Mouse (Mus musculus): ENCODE measurements around the gene Olfr702. TPM values are rescaled to one million over a fixed set of nuclear protein-coding genes. Genes with fewer than 3 reads are reported as not detected.

Olfr702 gene
- polyA plus RNA-seq (2014; fragmentation: Nextera tagmentation; extraction: Ambion mirVana): not detected in 2 replicates

GRCm38 (mm10) chr7:106833793-106834192 lies at the start of gene Olfr702:
Olfr702 (minus strand) TSS chr7:106833893.
- H3K9me3 ChIP-seq (ENCODE audit: control insufficient read depth, low read length): no peaks in the 10 kb centered on the region
- no peak within 1 kb of the TSS for H3K27ac ChIP-seq (ENCODE audit: low read depth, low read length)
- no peaks in the 10 kb centered on the region for H3K36me3 ChIP-seq (ENCODE audit: control insufficient read depth, insufficient read depth, low read length)
- no peaks in the 10 kb centered on the region for H3K4me1 ChIP-seq (ENCODE audit: control insufficient read depth, insufficient read depth, low read length)
- H3K27me3 ChIP-seq (ENCODE audit: control insufficient read depth, insufficient read depth, low read length): no peaks in the 10 kb centered on the region
- no peak within 1 kb of the TSS for H3K9ac ChIP-seq (ENCODE audit: low read depth, low read length)
- H3K4me3 ChIP-seq (ENCODE audit: low read length): no peak within 1 kb of the TSS
- ATAC-seq (ENCODE audit: low FRiP score, low TSS enrichment): no peak
- no peak within 1 kb of the TSS for H3K4me2 ChIP-seq (replicated peaks; ENCODE audit: low read depth, low read length)

GRCm38 (mm10) chr7:106876791-106877190 lies 43.1 kb upstream of the Olfr702 start, which contains the start of gene Olfr705:
Olfr705 (minus strand) TSS chr7:106876891.
- Histone ChIP-seq H3K4me3 (ENCODE audit: low read length) (no peak within 1 kb of the TSS), H3K27ac (ENCODE audit: low read depth, low read length) (no peak within 1 kb of the TSS), H3K9me3 (ENCODE audit: control insufficient read depth, low read length) (no peaks in the 10 kb centered on the region), H3K4me1 (ENCODE audit: control insufficient read depth, insufficient read depth, low read length) (no peaks in the 10 kb centered on the region), H3K9ac (ENCODE audit: low read depth, low read length) (no peak within 1 kb of the TSS), H3K36me3 (ENCODE audit: control insufficient read depth, insufficient read depth, low read length) (no peaks in the 10 kb centered on the region), H3K4me2 (replicated peaks; ENCODE audit: low read depth, low read length) (no peak within 1 kb of the TSS), H3K27me3 (ENCODE audit: control insufficient read depth, insufficient read depth, low read length) (no peaks in the 10 kb centered on the region)
- ATAC-seq (ENCODE audit: low FRiP score, low TSS enrichment): no peak
- WGBS: 79% methylated on average over 3 of the region's 3 CpGs

- Histone ChIP-seq H3K36me3 (ENCODE audit: control insufficient read depth, insufficient read depth, low read length) (no peaks in the 10 kb centered on the region), H3K27ac (ENCODE audit: low read depth, low read length) (no peak within 1 kb of the TSS), H3K4me1 (ENCODE audit: control insufficient read depth, insufficient read depth, low read length) (no peaks in the 10 kb centered on the region), H3K9me3 (ENCODE audit: control insufficient read depth, low read length) (no peaks in the 10 kb centered on the region), H3K4me3 (ENCODE audit: low read length) (no peak within 1 kb of the TSS), H3K4me2 (replicated peaks; ENCODE audit: low read depth, low read length) (no peak within 1 kb of the TSS), H3K27me3 (ENCODE audit: control insufficient read depth, insufficient read depth, low read length) (no peaks in the 10 kb centered on the region), H3K9ac (ENCODE audit: low read depth, low read length) (no peak within 1 kb of the TSS)
- no peak for ATAC-seq (ENCODE audit: low FRiP score, low TSS enrichment)
Measured at GRCm38 (mm10) chr7:106862885-106863284, 29.2 kb upstream of the Olfr702 start, which contains the start of gene Olfr704. Olfr704 (plus strand) TSS chr7:106863185.

- H3K9me3 ChIP-seq (ENCODE audit: control insufficient read depth, low read length): no peaks in the 10 kb centered on the region
- H3K4me1 ChIP-seq (ENCODE audit: control insufficient read depth, insufficient read depth, low read length): no peaks in the 10 kb centered on the region
- no peaks in the 10 kb centered on the region for H3K36me3 ChIP-seq (ENCODE audit: control insufficient read depth, insufficient read depth, low read length)
- no peak within 1 kb of the TSS for H3K4me3 ChIP-seq (ENCODE audit: low read length)
- no peak within 1 kb of the TSS for H3K9ac ChIP-seq (ENCODE audit: low read depth, low read length)
- no peak within 1 kb of the TSS for H3K27ac ChIP-seq (ENCODE audit: low read depth, low read length)
- H3K4me2 ChIP-seq (replicated peaks; ENCODE audit: low read depth, low read length): no peak within 1 kb of the TSS
- ATAC-seq (ENCODE audit: low FRiP score, low TSS enrichment): no peak
- 60% methylated on average over 2 of the region's 2 CpGs for WGBS
- no peaks in the 10 kb centered on the region for H3K27me3 ChIP-seq (ENCODE audit: control insufficient read depth, insufficient read depth, low read length)
Measured at GRCm38 (mm10) chr7:106843060-106843459, 9.4 kb upstream of the Olfr702 start, which contains the start of gene Olfr703. Olfr703 (plus strand) TSS chr7:106843360.

- no peaks in the 10 kb centered on the region for H3K27me3 ChIP-seq (ENCODE audit: control insufficient read depth, insufficient read depth, low read length)
- no peak overlapping the region for H3K9ac ChIP-seq (ENCODE audit: low read depth, low read length)
- no peak for ATAC-seq (ENCODE audit: low FRiP score, low TSS enrichment)
Measured at GRCm38 (mm10) chr7:106818414-106818813, 15.3 kb downstream of the Olfr702 start.

GRCm38 (mm10) chr7:106815775-106816174 lies 17.9 kb downstream of the Olfr702 start:
- H3K9me3 ChIP-seq (ENCODE audit: control insufficient read depth, low read length): no peaks in the 10 kb centered on the region
- H3K4me3 ChIP-seq (ENCODE audit: low read length): no peak overlapping the region
- H3K9ac ChIP-seq (ENCODE audit: low read depth, low read length): no peak overlapping the region
- no peaks in the 10 kb centered on the region for H3K27me3 ChIP-seq (ENCODE audit: control insufficient read depth, insufficient read depth, low read length)
- no peaks in the 10 kb centered on the region for H3K4me1 ChIP-seq (ENCODE audit: control insufficient read depth, insufficient read depth, low read length)
- no peak for ATAC-seq (ENCODE audit: low FRiP score, low TSS enrichment)
- no peak overlapping the region for H3K4me2 ChIP-seq (replicated peaks; ENCODE audit: low read depth, low read length)
- 52% methylated on average over 2 of the region's 2 CpGs for WGBS
- H3K27ac ChIP-seq (ENCODE audit: low read depth, low read length): no peak overlapping the region
- no peaks in the 10 kb centered on the region for H3K36me3 ChIP-seq (ENCODE audit: control insufficient read depth, insufficient read depth, low read length)

More at GRCm38 (mm10) chr7:106818414-106818813, 15.3 kb downstream of the Olfr702 start:
- Histone ChIP-seq H3K9me3 (ENCODE audit: control insufficient read depth, low read length) (no peaks in the 10 kb centered on the region), H3K4me2 (replicated peaks; ENCODE audit: low read depth, low read length) (no peak overlapping the region), H3K4me3 (ENCODE audit: low read length) (no peak overlapping the region), H3K4me1 (ENCODE audit: control insufficient read depth, insufficient read depth, low read length) (no peaks in the 10 kb centered on the region), H3K27ac (ENCODE audit: low read depth, low read length) (no peak overlapping the region), H3K36me3 (ENCODE audit: control insufficient read depth, insufficient read depth, low read length) (no peaks in the 10 kb centered on the region)

- no peak within 1 kb of the TSS for H3K4me3 ChIP-seq (ENCODE audit: low read length)
- no peak for ATAC-seq (ENCODE audit: low FRiP score, low TSS enrichment)
- H3K27ac ChIP-seq (ENCODE audit: low read depth, low read length): no peak within 1 kb of the TSS
- H3K9ac ChIP-seq (ENCODE audit: low read depth, low read length): no peak within 1 kb of the TSS
- H3K9me3 ChIP-seq (ENCODE audit: control insufficient read depth, low read length): no peaks in the 10 kb centered on the region
- H3K27me3 ChIP-seq (ENCODE audit: control insufficient read depth, insufficient read depth, low read length): no peaks in the 10 kb centered on the region
- no peaks in the 10 kb centered on the region for H3K4me1 ChIP-seq (ENCODE audit: control insufficient read depth, insufficient read depth, low read length)
- 77% methylated on average over 2 of the region's 2 CpGs for WGBS
- no peak within 1 kb of the TSS for H3K4me2 ChIP-seq (replicated peaks; ENCODE audit: low read depth, low read length)
- H3K36me3 ChIP-seq (ENCODE audit: control insufficient read depth, insufficient read depth, low read length): no peaks in the 10 kb centered on the region
Measured at GRCm38 (mm10) chr7:106813829-106814228, 19.9 kb downstream of the Olfr702 start, which contains the start of gene Olfr701. Olfr701 (plus strand) TSS chr7:106814129.

- no peak within 1 kb of the TSS for H3K4me2 ChIP-seq (replicated peaks; ENCODE audit: low read depth, low read length)
- H3K4me3 ChIP-seq (ENCODE audit: low read length): no peak within 1 kb of the TSS
- ATAC-seq (ENCODE audit: low FRiP score, low TSS enrichment): no peak
- H3K27ac ChIP-seq (ENCODE audit: low read depth, low read length): no peak within 1 kb of the TSS
- H3K9me3 ChIP-seq (ENCODE audit: control insufficient read depth, low read length): no peaks in the 10 kb centered on the region
- no peak within 1 kb of the TSS for H3K9ac ChIP-seq (ENCODE audit: low read depth, low read length)
- no peaks in the 10 kb centered on the region for H3K36me3 ChIP-seq (ENCODE audit: control insufficient read depth, insufficient read depth, low read length)
- 86% methylated on average over 1 of the region's 1 CpGs for WGBS
- H3K27me3 ChIP-seq (ENCODE audit: control insufficient read depth, insufficient read depth, low read length): no peaks in the 10 kb centered on the region
- no peaks in the 10 kb centered on the region for H3K4me1 ChIP-seq (ENCODE audit: control insufficient read depth, insufficient read depth, low read length)
Measured at GRCm38 (mm10) chr7:106808734-106809133, 25.0 kb downstream of the Olfr702 start, which contains the start of gene Olfr700. Olfr700 (minus strand) TSS chr7:106808834.

GRCm38 (mm10) chr7:106793098-106793497 lies 40.6 kb downstream of the Olfr702 start, which contains the start of gene Olfr699:
Olfr699 (minus strand) TSS chr7:106793198.
- Histone ChIP-seq H3K27ac (ENCODE audit: low read depth, low read length) (no peak within 1 kb of the TSS), H3K4me1 (ENCODE audit: control insufficient read depth, insufficient read depth, low read length) (no peaks in the 10 kb centered on the region), H3K4me2 (replicated peaks; ENCODE audit: low read depth, low read length) (no peak within 1 kb of the TSS), H3K9ac (ENCODE audit: low read depth, low read length) (no peak within 1 kb of the TSS), H3K36me3 (ENCODE audit: control insufficient read depth, insufficient read depth, low read length) (no peaks in the 10 kb centered on the region), H3K9me3 (ENCODE audit: control insufficient read depth, low read length) (no peaks in the 10 kb centered on the region), H3K27me3 (ENCODE audit: control insufficient read depth, insufficient read depth, low read length) (no peaks in the 10 kb centered on the region), H3K4me3 (ENCODE audit: low read length) (no peak within 1 kb of the TSS)
- 72% methylated on average over 1 of the region's 1 CpGs for WGBS
- ATAC-seq (ENCODE audit: low FRiP score, low TSS enrichment): no peak
